Mouse (Mus musculus) hindbrain, embryonic 13.5 days (tissue): ENCODE data around the gene Foxk1. TPM values are rescaled to one million over a fixed set of nuclear protein-coding genes. Genes with fewer than 3 reads are reported as not detected.

Source experiments
- ATAC-seq: fragments of 200-750 bp; cut with Nextera tagmentation; 2 replicates; pipeline ENCODE4 v1.8.0; 2017; ENCODE audit warnings: moderate TSS enrichment; ENCODE audit not compliant: low FRiP score
- H3K27ac ChIP-seq: fragments of 300-500 bp; sonication (generic); 2 replicates; pipeline ENCODE4 v1.5.1; 2015; ENCODE audit warnings: inconsistent platforms, mild to moderate bottlenecking, moderate library complexity
- H3K27me3 ChIP-seq: fragments of 300-500 bp; sonication (generic); 2 replicates; pipeline ENCODE4 v1.6.1; 2015; ENCODE audit warnings: mild to moderate bottlenecking, inconsistent platforms
- H3K36me3 ChIP-seq: fragments of 300-500 bp; sonication (generic); 2 replicates; pipeline ENCODE4 v1.6.1; 2015; ENCODE audit warnings: mild to moderate bottlenecking, inconsistent platforms
- H3K4me1 ChIP-seq: fragments of 300-500 bp; sonication (generic); replicated peaks from 2 replicates; pipeline ENCODE4 v1.6.1; 2015; ENCODE audit warnings: inconsistent platforms
- H3K4me2 ChIP-seq: fragments of 300-500 bp; sonication (generic); 2 replicates; pipeline ENCODE4 v1.6.1; 2015; ENCODE audit warnings: inconsistent platforms, mild to moderate bottlenecking, moderate library complexity
- H3K4me3 ChIP-seq: fragments of 300-500 bp; sonication (generic); 2 replicates; pipeline ENCODE4 v1.5.1; 2015; ENCODE audit warnings: mild to moderate bottlenecking, inconsistent platforms
- H3K9ac ChIP-seq: fragments of 300-500 bp; sonication (generic); 2 replicates; pipeline ENCODE4 v1.6.1; 2015; ENCODE audit warnings: mild to moderate bottlenecking, inconsistent platforms
- H3K9me3 ChIP-seq: fragments of 300-500 bp; sonication (generic); 2 replicates; pipeline ENCODE4 v1.6.1; 2016; ENCODE audit warnings: inconsistent platforms
- WGBS: fragments of 180-500 bp; shearing (Covaris S2); methylation state at CpG from one replicate; pipeline ENCODE4 v1.1.7; 2015; 5-methylcytosine and 5-hydroxymethylcytosine counted together
- polyA plus RNA-seq: library from polyadenylated mRNA; unstranded; fragments of >200 nt; fragmentation: Nextera tagmentation; extraction: Ambion mirVana; gene quantifications from 2 replicates; pipeline ENCODE4 v1.2.1, GENCODE M21; 2015

The Foxk1 gene
- polyA plus RNA-seq, 1 experiment from 2014 or later = 5.6 TPM

GRCm38 (mm10) chr5:142372207-142372606 lies 29.1 kb upstream of the Foxk1 start:
- no peaks in the 10 kb centered on the region for H3K36me3 ChIP-seq

GRCm38 (mm10) chr5:142374343-142374742 lies 27.0 kb upstream of the Foxk1 start:
- H3K4me1 ChIP-seq = peaks cover 22% of the 10 kb centered on the region
- H3K36me3 ChIP-seq = no peaks in the 10 kb centered on the region
- H3K9me3 ChIP-seq = no peaks in the 10 kb centered on the region
- H3K27me3 ChIP-seq = no peaks in the 10 kb centered on the region
- no peak overlapping the region for H3K9ac ChIP-seq
- no peak overlapping the region for H3K27ac ChIP-seq
- ATAC-seq = no peak
- 91% methylated on average over 9 of the region's 9 CpGs for WGBS
- no peak overlapping the region for H3K4me3 ChIP-seq
- no peak overlapping the region for H3K4me2 ChIP-seq

More at GRCm38 (mm10) chr5:142372207-142372606, 29.1 kb upstream of the Foxk1 start:
- Histone ChIP-seq H3K9me3 (no peaks in the 10 kb centered on the region), H3K4me2 (no peak overlapping the region), H3K27me3 (no peaks in the 10 kb centered on the region), H3K4me3 (no peak overlapping the region), H3K4me1 (peaks cover 34% of the 10 kb centered on the region), H3K27ac (peak overlapping the region; percentile 86), H3K9ac (no peak overlapping the region)
- 9% methylated on average over 6 of the region's 6 CpGs for WGBS
- no peak for ATAC-seq

- Histone ChIP-seq H3K27ac (no peak overlapping the region), H3K36me3 (no peaks in the 10 kb centered on the region), H3K9ac (no peak overlapping the region), H3K4me3 (no peak overlapping the region), H3K27me3 (no peaks in the 10 kb centered on the region), H3K4me2 (no peak overlapping the region), H3K4me1 (peaks cover 19% of the 10 kb centered on the region), H3K9me3 (no peaks in the 10 kb centered on the region)
- WGBS = 95% methylated on average over 5 of the region's 5 CpGs
- ATAC-seq = no peak
Observed at GRCm38 (mm10) chr5:142375641-142376040, 25.7 kb upstream of the Foxk1 start.

- Histone ChIP-seq H3K9ac (no peak overlapping the region), H3K4me1 (peaks cover 15% of the 10 kb centered on the region), H3K36me3 (no peaks in the 10 kb centered on the region), H3K9me3 (no peaks in the 10 kb centered on the region), H3K4me2 (no peak overlapping the region), H3K27ac (no peak overlapping the region), H3K27me3 (no peaks in the 10 kb centered on the region), H3K4me3 (no peak overlapping the region)
- WGBS = 88% methylated on average over 6 of the region's 6 CpGs
- no peak for ATAC-seq
Observed at GRCm38 (mm10) chr5:142376071-142376470, 25.2 kb upstream of the Foxk1 start.

GRCm38 (mm10) chr5:142378068-142378467 lies 23.2 kb upstream of the Foxk1 start:
- Histone ChIP-seq H3K27me3 (no peaks in the 10 kb centered on the region), H3K27ac (no peak overlapping the region), H3K36me3 (no peaks in the 10 kb centered on the region), H3K4me2 (no peak overlapping the region), H3K4me3 (no peak overlapping the region), H3K9me3 (no peaks in the 10 kb centered on the region), H3K4me1 (no peaks in the 10 kb centered on the region), H3K9ac (no peak overlapping the region)
- 83% methylated on average over 2 of the region's 2 CpGs for WGBS
- ATAC-seq = no peak

GRCm38 (mm10) chr5:142380491-142380890 lies 20.8 kb upstream of the Foxk1 start:
- Histone ChIP-seq H3K4me1 (peaks cover 16% of the 10 kb centered on the region), H3K27ac (no peak overlapping the region), H3K36me3 (no peaks in the 10 kb centered on the region), H3K4me2 (no peak overlapping the region), H3K9me3 (no peaks in the 10 kb centered on the region), H3K9ac (no peak overlapping the region), H3K4me3 (no peak overlapping the region), H3K27me3 (no peaks in the 10 kb centered on the region)
- WGBS = 76% methylated on average over 6 of the region's 6 CpGs
- ATAC-seq = no peak

- Histone ChIP-seq H3K36me3 (no peaks in the 10 kb centered on the region), H3K27ac (peak overlapping the region; percentile 72), H3K27me3 (no peaks in the 10 kb centered on the region), H3K4me1 (peaks cover 35% of the 10 kb centered on the region), H3K4me2 (peak overlapping the region; percentile 35), H3K9me3 (no peaks in the 10 kb centered on the region), H3K9ac (peak overlapping the region; percentile 29; the same call in 1 of the 2 replicates), H3K4me3 (no peak overlapping the region)
- 22% methylated on average over 22 of the region's 23 CpGs for WGBS
- ATAC-seq = no peak
Observed at GRCm38 (mm10) chr5:142384911-142385660, 16.2 kb upstream of the Foxk1 start.

GRCm38 (mm10) chr5:142386329-142386728 lies 15.0 kb upstream of the Foxk1 start:
- 0 out of 2 replicates have a peak, but pooled peaks have one; percentile 19 for ATAC-seq
- no peaks in the 10 kb centered on the region for H3K27me3 ChIP-seq
- H3K9ac ChIP-seq = 0 out of 2 replicates have a peak overlapping the region, but pooled peaks have one; percentile 46
- H3K36me3 ChIP-seq = no peaks in the 10 kb centered on the region
- H3K27ac ChIP-seq = peak overlapping the region; percentile 79
- H3K4me1 ChIP-seq = peaks cover 35% of the 10 kb centered on the region
- H3K4me3 ChIP-seq = no peak overlapping the region
- 29% methylated on average over 6 of the region's 6 CpGs for WGBS
- no peaks in the 10 kb centered on the region for H3K9me3 ChIP-seq
- no peak overlapping the region for H3K4me2 ChIP-seq

GRCm38 (mm10) chr5:142386784-142387680 lies 14.3 kb upstream of the Foxk1 start:
- WGBS = 27% methylated on average over 17 of the region's 17 CpGs

GRCm38 (mm10) chr5:142387716-142388115 lies 13.6 kb upstream of the Foxk1 start:
- H3K9ac ChIP-seq = no peak overlapping the region
- H3K4me2 ChIP-seq = no peak overlapping the region
- no peak for ATAC-seq
- H3K9me3 ChIP-seq = no peaks in the 10 kb centered on the region
- peaks cover 41% of the 10 kb centered on the region for H3K4me1 ChIP-seq
- H3K4me3 ChIP-seq = no peak overlapping the region
- WGBS = 67% methylated on average over 4 of the region's 4 CpGs
- no peaks in the 10 kb centered on the region for H3K36me3 ChIP-seq
- peak overlapping the region; percentile 79 for H3K27ac ChIP-seq
- H3K27me3 ChIP-seq = no peaks in the 10 kb centered on the region

More at GRCm38 (mm10) chr5:142386784-142387680, 14.3 kb upstream of the Foxk1 start:
- H3K27ac ChIP-seq = peak overlapping the region; percentile 79
- H3K4me2 ChIP-seq = no peak overlapping the region
- H3K9me3 ChIP-seq = no peaks in the 10 kb centered on the region
- H3K36me3 ChIP-seq = no peaks in the 10 kb centered on the region
- peak; percentile 84 for ATAC-seq
- no peak overlapping the region for H3K4me3 ChIP-seq
- peak overlapping the region; percentile 46; the same call in 1 of the 2 replicates for H3K9ac ChIP-seq
- no peaks in the 10 kb centered on the region for H3K27me3 ChIP-seq
- peaks cover 37% of the 10 kb centered on the region for H3K4me1 ChIP-seq

GRCm38 (mm10) chr5:142391691-142392090 lies 9.6 kb upstream of the Foxk1 start:
- ATAC-seq = no peak
- Histone ChIP-seq H3K4me1 (peaks cover 13% of the 10 kb centered on the region), H3K4me3 (no peak overlapping the region), H3K27ac (0 out of 2 replicates have a peak overlapping the region, but pooled peaks have one; percentile 30), H3K9me3 (no peaks in the 10 kb centered on the region), H3K27me3 (no peaks in the 10 kb centered on the region), H3K9ac (no peak overlapping the region), H3K36me3 (no peaks in the 10 kb centered on the region), H3K4me2 (no peak overlapping the region)
- 39% methylated on average over 5 of the region's 5 CpGs for WGBS

GRCm38 (mm10) chr5:142394602-142395252 lies 6.6 kb upstream of the Foxk1 start:
- Histone ChIP-seq H3K4me2 (no peak overlapping the region), H3K36me3 (no peaks in the 10 kb centered on the region), H3K4me3 (no peak overlapping the region), H3K27ac (no peak overlapping the region), H3K9ac (no peak overlapping the region), H3K4me1 (peaks cover 6% of the 10 kb centered on the region), H3K27me3 (no peaks in the 10 kb centered on the region), H3K9me3 (no peaks in the 10 kb centered on the region)
- WGBS = 95% methylated on average over 6 of the region's 6 CpGs
- no peak for ATAC-seq
